Mouse (Mus musculus): Measurements from ENCODE around the gene Olfr839-ps1.

Gene Olfr839-ps1

DNA sequence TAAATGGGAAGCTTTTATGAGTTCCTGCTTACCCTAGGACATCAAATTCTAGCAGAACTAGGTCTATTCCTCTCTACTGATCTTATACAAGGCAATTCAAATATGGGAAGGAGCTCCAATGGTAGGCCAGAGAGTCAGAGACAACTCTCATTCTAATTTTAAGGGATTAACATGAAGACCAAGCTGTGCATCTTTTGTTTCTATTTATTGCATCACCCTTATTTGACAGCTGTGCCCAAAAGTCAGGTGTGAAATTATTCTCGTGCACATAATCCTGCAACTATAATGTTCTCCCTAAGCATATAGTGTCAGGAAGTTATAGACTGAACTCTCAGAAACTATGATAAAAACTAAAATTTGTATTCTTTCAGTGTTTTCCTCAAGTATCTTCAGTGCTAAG lies at the start of gene Olfr839-ps1:
TSS of gene Olfr839-ps1 (minus strand) at position 101 of the 400 bp plus-strand sequence.
- no peak for DNase-seq (ENCODE audit: low read depth, low spot score)

DNA sequence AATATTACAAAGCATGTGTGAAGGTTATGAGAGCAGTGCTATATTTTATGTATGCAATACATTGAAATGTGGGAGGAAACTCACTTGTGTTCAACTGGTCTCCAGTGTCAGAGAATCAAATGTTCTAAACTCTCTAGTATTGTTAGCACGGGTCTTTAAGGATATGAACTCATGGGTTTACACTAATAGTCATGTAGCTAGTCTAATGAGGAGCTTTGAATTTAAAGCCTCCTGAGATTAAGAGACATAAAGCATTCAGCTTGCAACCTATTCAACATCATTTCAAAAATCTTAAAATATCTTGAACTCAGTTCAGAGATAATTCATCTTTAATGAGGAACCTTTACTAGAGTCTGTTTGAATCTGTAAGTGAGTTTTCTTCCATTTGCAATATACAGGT lies 41.1 kb downstream of the Olfr839-ps1 start, which contains the start of gene Olfr837:
TSS of gene Olfr837 (plus strand) at position 301 of the 400 bp plus-strand sequence.
- DNase-seq (ENCODE audit: low read depth, low spot score), result no peak

DNA sequence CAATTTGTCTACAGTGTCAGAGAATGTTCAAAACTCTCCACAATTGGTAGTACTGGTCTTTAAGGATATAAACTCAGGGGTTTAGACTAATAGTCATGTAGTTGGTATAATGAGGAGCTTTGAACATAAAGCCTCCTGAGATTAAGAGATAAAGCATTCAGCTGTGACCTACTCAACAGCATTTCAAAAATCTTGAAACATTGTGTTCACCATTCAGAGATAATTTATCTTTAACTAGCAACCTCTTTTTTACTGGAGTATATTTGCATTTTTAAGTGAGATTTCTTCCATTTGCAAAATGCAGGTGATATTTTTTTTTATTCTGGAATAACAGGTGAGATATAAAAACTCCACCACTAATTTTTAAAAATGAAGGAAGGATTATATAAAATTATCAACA lies 57.0 kb downstream of the Olfr839-ps1 start, which contains the start of gene Olfr836:
TSS of gene Olfr836 (plus strand) at position 301 of the 400 bp plus-strand sequence.
- DNase-seq (ENCODE audit: low read depth, low spot score), result no peak
